Mouse (Mus musculus): ENCODE measurements at regions not wholly inside any gene's neighbourhood (a gene's known extent, or its start where the extent isn't known, plus 50 kb on each side); places are given as distances from the start of the nearest gene placed in this dataset.
A peak's percentile ranks its signal among the peaks of the same experiment; 100 is the strongest.

GRCm38 (mm10) chr15:24969391-24969812 lies 444.2 kb downstream of the Basp1 start:
- peak; percentile 27 for DNase-seq (ENCODE audit: low spot score)

- DNase-seq (ENCODE audit: low spot score), result no peak
Measured at GRCm38 (mm10) chr15:24968636-24969317, 444.8 kb downstream of the Basp1 start.

GRCm38 (mm10) chr15:24929742-24930141 lies 483.8 kb downstream of the Basp1 start:
- DNase-seq (ENCODE audit: low spot score), result no peak

GRCm38 (mm10) chr15:24911866-24912265 lies 501.7 kb downstream of the Basp1 start:
- no peak for DNase-seq (ENCODE audit: low spot score)

GRCm38 (mm10) chr15:24911466-24911865 lies 502.1 kb downstream of the Basp1 start:
- no peak for DNase-seq (ENCODE audit: low spot score)

GRCm38 (mm10) chr15:24906957-24907356 lies 506.6 kb downstream of the Basp1 start:
- no peak for DNase-seq (ENCODE audit: low spot score)

- DNase-seq (ENCODE audit: low spot score), result no peak
Measured at GRCm38 (mm10) chr15:24878846-24879245, 534.7 kb downstream of the Basp1 start.

GRCm38 (mm10) chr15:24877711-24878598 lies 535.6 kb downstream of the Basp1 start:
- DNase-seq (ENCODE audit: low spot score), result no peak

GRCm38 (mm10) chr15:24876157-24876731 lies 537.3 kb downstream of the Basp1 start:
- DNase-seq (ENCODE audit: low spot score), result no peak

- no peak for DNase-seq (ENCODE audit: low spot score)
Measured at GRCm38 (mm10) chr15:24840271-24840670, 573.3 kb downstream of the Basp1 start.

- no peak for DNase-seq (ENCODE audit: low spot score)
Measured at GRCm38 (mm10) chr15:24838390-24838789, 575.2 kb downstream of the Basp1 start.

GRCm38 (mm10) chr15:24827881-24828280 lies 585.7 kb downstream of the Basp1 start:
- no peak for DNase-seq (ENCODE audit: low spot score)

GRCm38 (mm10) chr15:24827259-24827658 lies 586.3 kb downstream of the Basp1 start:
- no peak for DNase-seq (ENCODE audit: low spot score)

- no peak for DNase-seq (ENCODE audit: low spot score)
Measured at GRCm38 (mm10) chr15:24796836-24797235, 616.7 kb downstream of the Basp1 start.

- DNase-seq (ENCODE audit: low spot score), result no peak
Measured at GRCm38 (mm10) chr15:24793381-24793780, 620.2 kb downstream of the Basp1 start.

- DNase-seq (ENCODE audit: low spot score), result no peak
Measured at GRCm38 (mm10) chr15:24786336-24786735, 627.2 kb downstream of the Basp1 start.

GRCm38 (mm10) chr15:24778234-24778633 lies 635.3 kb downstream of the Basp1 start:
- no peak for DNase-seq (ENCODE audit: low spot score)

GRCm38 (mm10) chr15:24751480-24752157 lies 661.9 kb downstream of the Basp1 start:
- DNase-seq (ENCODE audit: low spot score), result no peak

GRCm38 (mm10) chr15:24743240-24743639 lies 670.3 kb downstream of the Basp1 start:
- DNase-seq (ENCODE audit: low spot score), result no peak

- DNase-seq (ENCODE audit: low spot score), result no peak
Measured at GRCm38 (mm10) chr15:24725170-24725569, 688.4 kb downstream of the Basp1 start.

- DNase-seq (ENCODE audit: low spot score), result peak; percentile 28
Measured at GRCm38 (mm10) chr15:24724664-24725063, 688.9 kb downstream of the Basp1 start.

- DNase-seq (ENCODE audit: low spot score), result no peak
Measured at GRCm38 (mm10) chr15:24720346-24720745, 693.2 kb downstream of the Basp1 start.
